Mouse (Mus musculus): ENCODE measurements around the gene Zfp536.
A peak's percentile ranks its signal among the peaks of the same experiment; 100 is the strongest.

Gene Zfp536

GRCm38 (mm10) chr7:37554405-37554804 is 219.0 kb downstream of the Zfp536 start:
- DNase-seq (ENCODE audit: low spot score in 2 of 2): no peak

GRCm38 (mm10) chr7:37553646-37554045 is 219.8 kb downstream of the Zfp536 start:
- DNase-seq (ENCODE audit: low spot score in 2 of 2): no peak

- no peak for DNase-seq (ENCODE audit: low spot score in 2 of 2)
These were observed 221.1 kb downstream of the Zfp536 start for GRCm38 (mm10) chr7:37552384-37552783.

- DNase-seq (ENCODE audit: low spot score in 2 of 2): no peak
These were observed 224.6 kb downstream of the Zfp536 start for GRCm38 (mm10) chr7:37548805-37549204.

- no peak for DNase-seq (ENCODE audit: low spot score in 2 of 2)
These were observed 229.4 kb downstream of the Zfp536 start for GRCm38 (mm10) chr7:37544011-37544410.

- no peak for DNase-seq (ENCODE audit: low spot score in 2 of 2)
These were observed 230.5 kb downstream of the Zfp536 start for GRCm38 (mm10) chr7:37542951-37543350.

- DNase-seq (ENCODE audit: low spot score in 2 of 2): no peak
These were observed 242.3 kb downstream of the Zfp536 start for GRCm38 (mm10) chr7:37531166-37531565.

- DNase-seq (ENCODE audit: low spot score in 2 of 2): no peak
These were observed 245.1 kb downstream of the Zfp536 start for GRCm38 (mm10) chr7:37528311-37528710.

- no peak for DNase-seq (ENCODE audit: low spot score in 2 of 2)
These were observed 245.6 kb downstream of the Zfp536 start for GRCm38 (mm10) chr7:37527890-37528289.

GRCm38 (mm10) chr7:37521407-37521806 is 252.0 kb downstream of the Zfp536 start:
- DNase-seq (ENCODE audit: low spot score in 2 of 2): no peak

GRCm38 (mm10) chr7:37510933-37511675 is 262.3 kb downstream of the Zfp536 start:
- no peak for DNase-seq (ENCODE audit: low spot score in 2 of 2)

GRCm38 (mm10) chr7:37509700-37510099 is 263.7 kb downstream of the Zfp536 start:
- no peak for DNase-seq (ENCODE audit: low spot score in 2 of 2)

GRCm38 (mm10) chr7:37505548-37505947 is 267.9 kb downstream of the Zfp536 start:
- DNase-seq (ENCODE audit: low spot score in 2 of 2): no peak

GRCm38 (mm10) chr7:37505096-37505495 is 268.3 kb downstream of the Zfp536 start:
- DNase-seq (ENCODE audit: low spot score in 2 of 2): no peak

GRCm38 (mm10) chr7:37498881-37499280 is 274.6 kb downstream of the Zfp536 start:
- DNase-seq (ENCODE audit: low spot score in 2 of 2): no peak

GRCm38 (mm10) chr7:37496491-37496890 is 276.9 kb downstream of the Zfp536 start:
- no peak for DNase-seq (ENCODE audit: low spot score in 2 of 2)

- DNase-seq (ENCODE audit: low spot score in 2 of 2): peak; percentile 23 to 45
These were observed 283.1 kb downstream of the Zfp536 start for GRCm38 (mm10) chr7:37490312-37490711.

GRCm38 (mm10) chr7:37484946-37485345 is 288.5 kb downstream of the Zfp536 start:
- DNase-seq (ENCODE audit: low spot score in 2 of 2): no peak

- DNase-seq (ENCODE audit: low spot score in 2 of 2): peak in 1 of 2 experiments; percentile 42
These were observed 290.9 kb downstream of the Zfp536 start for GRCm38 (mm10) chr7:37482564-37482963.

GRCm38 (mm10) chr7:37481165-37481564 is 292.3 kb downstream of the Zfp536 start:
- no peak for DNase-seq (ENCODE audit: low spot score in 2 of 2)

GRCm38 (mm10) chr7:37477309-37477708 is 296.1 kb downstream of the Zfp536 start:
- no peak for DNase-seq (ENCODE audit: low spot score in 2 of 2)

- no peak for DNase-seq (ENCODE audit: low spot score in 2 of 2)
These were observed 298.0 kb downstream of the Zfp536 start for GRCm38 (mm10) chr7:37475485-37475884.

GRCm38 (mm10) chr7:37474284-37474683 is 299.2 kb downstream of the Zfp536 start:
- DNase-seq (ENCODE audit: low spot score in 2 of 2): no peak
